Mouse (Mus musculus): ENCODE measurements around the gene Tmeff1. TPM values are rescaled to one million over a fixed set of nuclear protein-coding genes. Genes with fewer than 3 reads are reported as not detected.

The Tmeff1 gene
- polyA plus RNA-seq, 1 experiment from 2014 or later: 276 TPM

Other genes with a start within 250 kb of the Tmeff1 start
- gene Tex10, start 111.7 kb upstream of the Tmeff1 start, polyA plus RNA-seq (2015; fragmentation: Nextera tagmentation; extraction: Ambion mirVana): 34.2 and 40.5 TPM in 2 replicates
- gene Msantd3, start 45.2 kb upstream of the Tmeff1 start, polyA plus RNA-seq (2015; fragmentation: Nextera tagmentation; extraction: Ambion mirVana): 20.7 and 26.8 TPM in 2 replicates
- 1.3 and 2.3 TPM in 2 replicates for gene Cavin4, start 78.3 kb downstream of the Tmeff1 start, polyA plus RNA-seq (2015; fragmentation: Nextera tagmentation; extraction: Ambion mirVana)